Mouse (Mus musculus): ENCODE measurements around the gene Zfp697.
A peak's percentile ranks its signal among the peaks of the same experiment; 100 is the strongest.
"Not testable (repeated sequence)": the region's sequence is repeated elsewhere in the genome, so short reads cannot be mapped to it uniquely, and the experiment has no call there.

The Zfp697 gene

DNA sequence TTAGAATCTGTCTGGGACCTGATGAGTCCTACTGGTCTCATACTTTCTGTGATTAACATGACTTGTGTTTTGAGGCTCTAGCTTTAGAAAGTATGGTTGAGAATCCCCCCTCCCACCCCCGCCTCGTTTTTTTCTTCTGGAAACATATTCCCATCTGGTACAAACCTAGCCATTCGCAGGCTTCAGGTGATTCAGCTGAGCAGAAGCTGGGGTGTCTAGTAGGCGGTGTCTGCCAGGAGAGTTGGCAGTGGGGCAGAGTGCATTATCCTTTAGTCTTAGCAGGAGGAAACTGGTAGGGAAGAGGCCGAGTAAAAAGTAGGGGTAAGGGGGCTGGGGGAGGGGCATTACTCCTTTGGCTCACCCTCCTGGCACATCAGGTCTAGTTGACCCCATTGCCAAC is 44.5 kb downstream of the Zfp697 start:
- DNase-seq, result no peak

DNA sequence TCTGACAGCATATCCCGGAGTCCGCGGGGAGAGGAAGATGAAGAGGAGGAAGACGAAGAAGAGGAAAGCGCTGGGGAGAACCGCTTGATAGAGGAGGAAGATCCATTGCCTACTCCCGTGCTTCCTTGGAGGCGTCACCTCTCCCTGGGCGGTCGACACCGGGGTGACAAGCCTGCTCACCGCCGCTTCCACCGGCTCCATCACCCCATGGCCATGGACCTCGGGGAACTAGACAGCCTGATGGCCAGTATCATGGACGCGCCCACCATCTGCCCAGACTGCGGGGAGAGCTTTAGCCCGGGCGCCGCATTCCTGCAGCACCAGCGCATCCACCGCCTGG is 45.0 kb downstream of the Zfp697 start:
- no peak for DNase-seq

DNA sequence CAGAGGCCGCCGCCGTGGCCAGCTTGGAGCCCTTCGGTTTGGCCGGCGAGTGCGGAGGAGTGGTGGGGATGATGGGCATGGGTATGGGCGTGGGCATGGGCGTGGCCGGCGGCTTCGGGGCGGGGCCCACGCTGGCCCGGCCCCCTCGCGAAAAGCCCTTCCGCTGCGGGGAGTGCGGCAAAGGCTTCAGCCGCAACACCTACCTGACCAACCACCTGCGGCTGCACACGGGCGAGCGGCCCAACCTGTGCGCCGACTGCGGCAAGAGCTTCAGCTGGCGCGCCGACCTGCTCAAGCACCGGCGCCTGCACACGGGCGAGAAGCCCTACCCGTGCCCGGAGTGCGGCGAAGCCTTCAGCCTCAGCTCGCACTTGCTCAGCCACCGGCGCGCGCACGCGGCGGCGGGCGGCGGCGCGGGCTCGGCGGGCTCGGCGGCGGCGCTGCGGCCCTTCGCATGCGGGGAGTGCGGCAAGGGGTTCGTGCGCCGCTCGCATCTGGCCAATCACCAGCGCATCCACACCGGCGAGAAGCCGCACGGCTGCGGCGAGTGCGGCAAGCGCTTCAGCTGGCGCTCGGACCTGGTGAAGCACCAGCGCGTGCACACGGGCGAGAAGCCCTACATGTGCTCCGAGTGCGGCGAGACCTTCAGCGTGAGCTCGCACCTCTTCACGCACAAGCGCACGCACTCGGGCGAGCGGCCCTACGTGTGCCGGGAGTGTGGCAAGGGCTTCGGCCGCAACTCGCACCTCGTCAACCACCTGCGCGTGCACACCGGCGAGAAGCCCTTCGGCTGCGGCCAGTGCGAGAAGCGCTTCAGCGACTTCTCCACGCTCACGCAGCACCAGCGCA is 45.6 kb downstream of the Zfp697 start:
- peak; percentile 92 for DNase-seq

DNA sequence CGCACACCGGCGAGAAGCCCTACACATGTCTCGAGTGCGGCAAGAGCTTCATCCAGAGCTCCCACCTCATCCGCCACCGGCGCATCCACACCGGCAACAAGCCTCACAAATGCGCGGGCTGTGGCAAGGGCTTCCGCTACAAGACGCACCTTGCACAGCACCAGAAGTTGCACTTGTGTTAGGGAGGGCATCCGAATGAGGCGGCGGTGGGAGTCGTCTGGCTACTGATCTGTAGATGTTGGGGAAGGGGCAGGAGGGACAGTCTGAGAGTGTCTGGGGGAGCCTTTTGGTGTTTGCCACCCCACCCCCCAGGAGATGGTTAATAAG is 46.2 kb downstream of the Zfp697 start:
- no peak for DNase-seq

DNA sequence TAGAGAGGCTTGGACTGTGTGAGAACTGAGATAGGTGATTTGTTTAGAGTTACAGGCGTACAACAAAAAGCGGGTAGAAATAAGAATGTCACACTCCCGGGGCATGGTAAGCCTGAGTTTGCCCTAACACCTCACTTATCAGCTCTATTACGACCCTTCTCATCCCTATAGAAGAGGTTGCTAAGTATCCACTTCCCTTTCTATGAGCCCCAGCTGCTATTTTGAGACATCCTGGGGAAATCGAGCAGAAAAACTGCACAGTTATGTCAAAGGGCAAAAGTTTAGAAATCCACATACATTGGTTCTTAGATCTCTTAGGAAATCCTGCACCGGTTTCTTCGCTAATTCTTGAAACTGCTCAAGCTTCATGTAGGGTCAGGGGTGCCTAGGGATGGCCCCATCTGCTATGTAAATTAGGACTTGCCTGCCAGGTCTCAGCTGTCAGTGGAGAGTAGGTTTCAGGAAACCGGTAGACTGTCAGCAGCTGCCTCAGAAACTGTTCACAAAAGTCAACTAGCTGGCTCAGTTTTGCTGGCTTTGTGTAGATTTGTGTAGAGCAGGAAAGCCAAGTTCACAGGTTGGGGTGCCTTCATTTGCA is 46.8 kb downstream of the Zfp697 start:
- no peak for DNase-seq

DNA sequence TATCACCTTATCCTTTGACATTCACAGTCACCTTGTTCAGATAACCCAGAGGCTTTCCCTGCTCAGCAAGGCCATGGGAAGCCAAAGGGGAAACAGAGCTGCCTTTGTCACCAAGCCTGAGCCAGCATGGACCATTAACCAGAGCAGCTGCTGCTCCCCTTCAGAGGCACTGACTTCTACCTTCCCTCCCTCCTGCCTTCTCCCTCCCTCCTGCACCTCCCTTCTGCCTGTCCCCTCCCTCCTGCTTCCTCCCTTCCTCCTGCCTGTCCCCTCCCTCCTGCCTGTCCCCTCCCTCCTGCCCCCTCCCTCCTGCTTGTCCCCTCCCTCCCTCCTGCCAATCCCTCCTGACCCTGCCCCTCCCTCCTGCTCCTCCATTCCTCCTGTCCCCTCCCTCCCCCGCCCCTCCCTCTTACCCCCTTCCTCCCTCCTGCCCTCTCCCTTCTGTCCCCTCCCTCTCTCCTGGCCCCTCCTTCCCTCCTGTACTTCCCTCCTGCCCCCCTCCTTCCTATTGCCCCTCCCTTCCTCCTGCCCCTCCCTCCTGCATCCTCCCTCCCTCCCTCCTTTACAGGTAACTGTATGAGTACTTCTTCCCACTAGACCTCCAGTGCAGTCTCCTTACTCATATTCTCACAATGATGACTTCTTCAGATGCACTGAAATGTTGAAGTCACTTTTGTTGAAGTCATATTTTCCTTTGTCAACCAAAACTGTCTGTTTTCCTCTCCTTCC is 52.0 kb downstream of the Zfp697 start:
- no peak for DNase-seq

DNA sequence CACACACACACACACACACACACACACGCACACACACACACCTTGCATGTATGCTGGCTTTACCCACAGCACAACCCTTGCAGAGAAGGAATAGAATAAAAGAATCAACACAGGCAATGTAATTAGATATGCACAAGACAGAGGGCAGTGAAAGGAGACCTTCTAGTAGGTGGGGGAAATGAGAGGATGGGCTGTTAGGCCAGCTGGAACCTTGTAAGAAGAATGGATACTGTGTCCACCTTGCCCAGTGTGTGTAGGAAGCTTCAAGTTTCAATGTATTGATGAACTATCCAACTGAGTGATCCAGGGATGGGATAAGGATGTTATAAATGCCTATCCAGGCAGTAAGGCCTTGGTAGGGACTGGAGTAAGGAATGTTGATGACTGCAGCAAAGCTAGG is 52.8 kb downstream of the Zfp697 start:
- DNase-seq, result no peak

DNA sequence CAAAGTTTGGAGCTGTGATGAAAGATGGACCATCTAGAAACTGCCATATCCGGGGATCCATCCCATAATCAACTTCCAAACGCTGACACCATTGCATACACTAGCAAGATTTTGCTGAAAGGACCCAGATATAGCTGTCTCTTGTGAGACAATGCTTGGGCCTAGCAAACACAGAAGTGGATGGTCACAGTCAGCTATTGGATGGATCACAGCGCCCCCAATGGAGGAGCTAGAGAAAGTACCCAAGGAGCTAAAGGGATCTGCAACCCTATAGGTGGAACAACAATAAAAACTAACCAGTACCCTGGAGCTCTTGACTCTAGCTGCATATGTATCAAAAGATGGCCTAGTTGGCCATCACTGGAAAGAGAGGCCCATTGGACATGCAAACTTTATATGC is 60.0 kb downstream of the Zfp697 start:
- not testable (repeated sequence) for DNase-seq

DNA sequence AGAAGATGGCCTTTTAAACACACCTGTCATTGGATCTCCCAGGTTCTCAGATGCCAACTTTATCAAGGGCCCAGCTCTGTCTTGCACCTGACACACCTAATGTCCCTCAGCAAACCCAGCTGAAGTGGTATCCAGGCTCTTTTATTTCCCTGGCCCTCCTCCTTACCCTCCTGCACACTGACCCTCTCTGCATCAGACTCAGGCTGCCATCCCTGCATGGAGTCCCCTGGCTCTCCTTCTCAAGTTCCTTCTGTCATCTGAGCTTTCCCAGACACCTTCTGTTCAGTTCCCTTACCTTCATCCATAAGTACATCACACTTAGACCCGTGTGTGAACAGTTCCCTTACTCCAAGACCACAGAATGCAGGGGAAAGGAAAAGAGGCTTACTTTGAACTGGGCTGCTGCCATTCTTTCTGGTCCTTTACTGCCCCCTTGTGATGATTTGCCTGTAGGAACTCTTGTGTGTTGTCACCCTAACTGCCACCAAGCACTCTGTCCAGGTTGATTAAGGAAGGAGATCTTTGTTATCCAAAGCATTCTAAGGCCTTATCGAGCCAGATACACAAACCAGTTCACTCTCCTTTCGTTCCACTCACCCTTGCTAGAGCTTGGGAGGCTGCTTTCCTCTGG is 61.0 kb downstream of the Zfp697 start:
- not testable (repeated sequence) for DNase-seq

DNA sequence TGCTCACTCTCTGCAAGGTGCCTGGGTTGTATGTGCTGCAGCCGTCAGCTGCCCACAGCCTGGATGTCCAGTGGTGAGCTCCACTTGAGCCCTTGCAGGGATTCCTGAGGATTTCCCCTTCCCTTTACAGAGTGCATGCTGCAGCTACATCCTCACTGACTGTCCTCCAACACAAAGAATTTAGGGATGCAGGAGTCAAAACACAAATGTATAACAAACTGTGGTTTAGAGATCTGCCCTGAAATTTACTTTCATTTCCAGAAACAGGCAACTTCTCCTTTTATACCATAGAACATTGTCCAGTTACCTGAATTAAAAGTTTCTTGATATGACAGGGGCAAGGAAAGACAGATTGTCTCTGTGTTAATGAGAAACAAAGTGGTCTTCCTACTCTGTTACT is 61.7 kb downstream of the Zfp697 start:
- not testable (repeated sequence) for DNase-seq

DNA sequence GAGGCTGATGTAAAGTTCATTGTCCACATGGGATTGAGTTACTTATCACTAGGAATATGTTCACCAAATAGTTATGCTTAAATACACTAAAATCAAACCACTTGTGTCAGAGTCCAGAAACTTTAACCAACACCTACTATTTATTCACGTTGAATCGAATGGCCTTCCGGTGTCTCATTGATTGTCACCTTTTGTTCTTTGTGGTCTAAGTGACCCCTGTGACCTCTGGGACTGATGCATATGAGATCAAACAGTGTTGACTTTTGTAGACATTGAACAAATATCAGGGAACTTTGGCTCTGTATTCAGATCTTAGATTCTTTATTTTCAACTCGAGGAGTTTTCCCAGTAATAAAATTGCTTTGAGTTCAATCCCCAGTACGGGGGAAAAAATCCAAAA is 71.5 kb downstream of the Zfp697 start:
- DNase-seq, result not testable (repeated sequence)

DNA sequence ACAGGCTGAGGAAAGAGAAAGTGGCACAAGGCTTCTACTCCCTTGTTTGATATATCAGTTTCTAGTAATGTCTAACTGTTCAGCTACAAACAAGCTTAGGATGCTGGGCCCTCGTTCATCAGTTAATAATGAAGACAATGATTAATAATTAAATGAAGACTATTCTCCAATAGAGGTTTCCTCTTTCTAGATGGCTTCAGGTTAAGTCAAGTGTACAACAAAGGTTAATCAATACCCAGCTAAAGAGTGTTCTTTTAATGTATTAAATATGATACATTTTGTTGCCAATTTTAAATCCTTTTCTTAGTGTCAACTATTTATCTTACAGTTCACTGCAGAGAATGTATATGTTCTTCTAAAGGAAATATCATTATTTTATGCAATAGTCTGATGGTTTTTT is 74.8 kb downstream of the Zfp697 start, which contains the start of gene Gm4450:
Gene Gm4450 (minus strand): TSS at position 101 of the 400 bp plus-strand sequence.
- not testable (repeated sequence) for DNase-seq

DNA sequence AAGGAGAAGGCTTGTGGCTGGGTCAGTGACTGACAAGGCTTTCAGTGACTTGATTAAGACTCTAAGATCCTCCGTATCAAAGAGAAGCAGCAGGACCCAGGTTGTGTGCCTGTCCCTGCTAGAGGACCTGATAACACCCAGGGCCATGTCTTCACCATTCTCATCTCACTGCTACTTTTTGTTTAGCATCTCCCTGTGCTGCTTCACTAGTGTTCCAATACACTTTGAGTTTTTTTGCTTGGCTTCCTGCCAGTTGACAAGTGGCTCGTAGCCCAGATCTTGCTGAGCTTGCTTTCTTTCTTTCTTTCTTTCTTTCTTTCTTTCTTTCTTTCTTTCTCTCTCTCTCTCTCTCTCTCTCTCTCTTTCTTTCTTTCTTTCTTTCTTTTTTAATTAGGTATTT is 87.1 kb downstream of the Zfp697 start:
- DNase-seq, result not testable (repeated sequence)

DNA sequence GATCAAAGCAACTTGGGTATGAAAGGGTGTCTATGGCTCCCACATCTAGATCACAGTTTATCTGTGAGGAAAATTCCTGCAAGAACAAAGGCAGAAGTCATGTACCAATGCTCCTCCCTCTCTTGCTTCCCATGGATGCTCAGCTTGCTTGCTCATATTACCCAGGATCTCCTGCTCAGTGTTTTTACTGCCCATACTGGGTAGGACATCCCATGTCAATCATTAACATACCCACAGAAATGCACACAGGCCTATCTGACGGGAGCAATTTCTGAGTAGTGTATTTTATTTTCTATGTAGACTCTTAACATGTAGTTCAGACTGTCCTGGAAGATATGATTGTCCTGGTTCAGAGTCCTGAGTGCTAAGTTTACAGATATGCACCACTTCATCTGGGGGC is 88.8 kb downstream of the Zfp697 start:
- DNase-seq, result not testable (repeated sequence)

DNA sequence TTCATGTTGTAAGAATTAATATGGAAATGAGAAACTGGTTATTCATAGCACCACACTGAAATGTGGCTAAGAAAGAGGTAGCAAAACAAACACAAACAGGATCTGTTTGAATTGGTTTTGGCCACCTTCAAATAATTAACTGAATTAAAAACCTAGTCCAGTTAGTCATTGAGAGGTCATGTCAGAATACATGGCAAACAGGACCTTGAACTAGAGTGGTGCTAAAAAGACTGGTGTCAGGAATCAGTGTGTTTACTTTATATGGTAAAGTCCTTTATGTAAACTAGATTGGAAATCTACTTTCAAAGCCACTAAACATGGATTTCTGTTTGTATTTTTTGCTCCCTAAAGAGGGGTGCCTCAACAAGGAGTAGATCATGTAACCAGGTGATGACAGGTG is 89.2 kb downstream of the Zfp697 start:
- DNase-seq, result not testable (repeated sequence)

DNA sequence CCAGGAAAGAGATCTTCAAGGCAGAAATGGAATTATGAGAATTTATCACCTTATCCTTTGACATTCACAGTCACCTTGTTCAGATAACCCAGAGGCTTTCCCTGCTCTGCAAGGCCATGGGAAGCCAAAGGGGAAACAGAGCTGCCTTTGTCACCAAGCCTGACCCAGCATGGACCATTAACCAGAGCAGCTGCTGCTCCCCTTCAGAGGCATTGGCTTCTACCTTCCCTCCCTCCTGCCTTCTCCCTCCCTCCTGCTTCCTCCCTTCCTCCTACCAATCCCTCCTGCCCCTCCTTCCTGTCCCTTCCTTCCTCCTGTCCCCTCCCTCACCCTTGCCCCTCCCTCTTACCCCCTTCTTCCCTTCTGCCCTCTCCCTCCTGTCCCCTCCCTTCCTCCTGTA is 111.9 kb downstream of the Zfp697 start:
- DNase-seq, result not testable (repeated sequence)

DNA sequence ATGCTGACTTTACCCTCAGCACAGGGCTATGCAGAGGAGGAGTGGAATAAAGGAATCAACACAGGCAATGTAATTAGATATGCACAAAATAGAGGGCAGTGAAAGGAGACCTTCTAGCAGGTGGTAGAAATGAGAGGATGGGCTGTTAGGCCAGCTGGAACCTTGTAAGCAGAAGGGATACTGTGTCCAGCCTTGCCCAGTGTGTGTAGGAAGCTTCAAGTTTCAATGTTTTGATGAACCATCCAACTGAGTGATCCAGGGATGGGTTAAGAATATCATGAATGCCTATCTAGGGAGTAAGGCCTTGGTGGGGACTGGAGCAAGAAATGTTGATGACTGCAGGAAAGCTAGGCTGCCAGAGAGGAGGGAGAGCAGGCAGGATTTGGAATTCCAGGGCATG is 112.8 kb downstream of the Zfp697 start:
- not testable (repeated sequence) for DNase-seq

DNA sequence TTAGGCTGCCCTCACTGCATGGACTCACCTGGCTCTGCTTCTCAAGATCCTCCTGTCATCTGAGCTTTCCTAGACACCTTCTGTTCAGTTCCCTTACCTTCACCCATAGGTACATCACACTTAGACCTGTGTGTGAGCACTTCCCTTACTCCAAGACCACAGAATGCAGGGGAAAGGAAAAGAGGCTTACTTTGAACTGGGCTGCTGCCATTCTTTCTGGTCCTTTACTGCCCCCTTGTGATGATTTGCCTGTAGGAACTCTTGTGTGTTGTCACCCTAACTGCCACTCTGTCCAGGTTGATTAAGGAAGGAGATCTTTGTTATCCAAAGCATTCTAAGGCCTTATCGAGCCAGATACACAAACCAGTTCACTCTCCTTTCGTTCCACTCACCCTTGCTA is 114.5 kb downstream of the Zfp697 start:
- DNase-seq, result not testable (repeated sequence)

DNA sequence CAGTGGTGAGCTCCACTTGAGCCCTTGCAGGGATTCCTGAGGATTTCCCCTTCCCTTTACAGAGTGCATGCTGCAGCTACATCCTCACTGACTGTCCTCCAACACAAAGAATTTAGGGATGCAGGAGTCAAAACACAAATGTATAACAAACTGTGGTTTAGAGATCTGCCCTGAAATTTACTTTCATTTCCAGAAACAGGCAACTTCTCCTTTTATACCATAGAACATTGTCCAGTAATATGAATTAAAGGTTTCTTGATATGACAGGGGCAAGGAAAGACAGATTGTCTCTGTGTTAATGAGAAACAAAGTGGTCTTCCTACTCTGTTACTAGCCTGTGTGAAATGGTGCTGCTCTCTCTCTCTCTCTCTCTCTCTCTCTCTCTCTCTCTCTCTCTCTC is 115.1 kb downstream of the Zfp697 start:
- not testable (repeated sequence) for DNase-seq

DNA sequence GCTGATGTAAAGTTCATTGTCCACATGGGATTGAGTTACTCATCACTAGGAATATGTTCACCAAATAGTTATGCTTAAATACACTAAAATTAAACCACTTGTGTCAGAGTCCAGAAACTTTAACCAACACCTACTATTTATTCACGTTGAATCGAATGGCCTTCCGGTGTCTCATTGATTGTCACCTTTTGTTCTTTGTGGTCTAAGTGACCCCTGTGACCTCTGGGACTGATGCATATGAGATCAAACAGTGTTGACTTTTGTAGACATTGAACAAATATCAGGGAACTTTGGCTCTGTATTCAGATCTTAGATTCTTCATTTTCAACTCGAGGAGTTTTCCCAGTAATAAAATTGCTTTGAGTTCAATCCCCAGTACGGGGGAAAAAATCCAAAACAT is 125.0 kb downstream of the Zfp697 start:
- DNase-seq, result not testable (repeated sequence)

DNA sequence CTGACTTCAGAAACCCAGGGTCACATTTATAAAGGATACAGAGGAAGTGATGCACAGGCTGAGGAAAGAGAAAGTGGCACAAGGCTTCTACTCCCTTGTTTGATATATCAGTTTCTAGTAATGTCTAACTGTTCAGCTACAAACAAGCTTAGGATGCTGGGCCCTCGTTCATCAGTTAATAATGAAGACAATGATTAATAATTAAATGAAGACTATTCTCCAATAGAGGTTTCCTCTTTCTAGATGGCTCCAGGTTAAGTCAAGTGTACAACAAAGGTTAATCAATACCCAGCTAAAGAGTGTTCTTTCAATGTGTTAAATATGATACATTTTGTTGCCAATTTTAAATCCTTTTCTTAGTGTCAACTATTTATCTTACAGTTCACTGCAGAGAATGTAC is 128.2 kb downstream of the Zfp697 start, which contains the start of gene Hsd3b4:
Gene Hsd3b4 (minus strand): TSS at position 101 of the 400 bp plus-strand sequence.
- DNase-seq, result not testable (repeated sequence)

DNA sequence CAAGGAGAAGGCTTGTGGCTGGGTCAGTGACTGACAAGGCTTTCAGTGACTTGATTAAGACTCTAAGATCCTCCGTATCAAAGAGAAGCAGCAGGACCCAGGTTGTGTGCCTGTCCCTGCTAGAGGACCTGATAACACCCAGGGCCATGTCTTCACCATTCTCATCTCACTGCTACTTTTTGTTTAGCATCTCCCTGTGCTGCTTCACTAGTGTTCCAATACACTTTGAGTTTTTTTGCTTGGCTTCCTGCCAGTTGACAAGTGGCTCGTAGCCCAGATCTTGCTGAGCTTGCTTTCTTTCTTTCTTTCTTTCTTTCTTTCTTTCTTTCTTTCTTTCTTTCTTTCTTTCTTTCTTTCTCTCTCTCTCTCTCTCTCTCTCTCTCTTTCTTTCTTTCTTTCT is 140.5 kb downstream of the Zfp697 start:
- not testable (repeated sequence) for DNase-seq

DNA sequence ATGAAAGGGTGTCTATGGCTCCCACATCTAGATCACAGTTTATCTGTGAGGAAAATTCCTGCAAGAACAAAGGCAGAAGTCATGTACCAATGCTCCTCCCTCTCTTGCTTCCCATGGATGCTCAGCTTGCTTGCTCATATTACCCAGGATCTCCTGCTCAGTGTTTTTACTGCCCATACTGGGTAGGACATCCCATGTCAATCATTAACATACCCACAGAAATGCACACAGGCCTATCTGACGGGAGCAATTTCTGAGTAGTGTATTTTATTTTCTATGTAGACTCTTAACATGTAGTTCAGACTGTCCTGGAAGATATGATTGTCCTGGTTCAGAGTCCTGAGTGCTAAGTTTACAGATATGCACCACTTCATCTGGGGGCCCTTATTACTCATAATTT is 142.3 kb downstream of the Zfp697 start:
- DNase-seq, result not testable (repeated sequence)
